Mouse (Mus musculus): ENCODE measurements around the gene Gabpa. TPM values are rescaled to one million over a fixed set of nuclear protein-coding genes. Genes with fewer than 3 reads are reported as not detected.

Gabpa gene
- polyA plus RNA-seq, 1 experiment from 2014 or later, result 35.5 TPM

DNA sequence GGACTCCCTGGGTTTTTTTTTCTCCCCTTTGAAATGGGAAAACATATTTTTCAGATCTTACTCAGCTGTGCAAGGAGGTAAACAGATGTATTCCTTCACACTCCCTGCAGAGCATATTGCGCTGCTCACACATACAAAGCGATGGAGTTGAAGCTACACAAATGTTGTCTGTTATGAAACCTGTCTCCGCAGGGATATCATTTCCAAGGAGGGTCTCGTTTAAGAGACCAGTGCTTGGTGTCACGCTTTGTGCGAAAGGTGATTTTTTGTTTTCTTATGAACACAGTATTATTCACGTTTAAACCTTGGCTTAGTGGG is 41.0 kb downstream of the Gabpa start:
- H3K36me3 ChIP-seq, result no peaks in the 10 kb centered on the region
- H3K27ac ChIP-seq (replicated peaks), result no peak overlapping the region
- no peak overlapping the region for H3K4me3 ChIP-seq
- DNase-seq (ENCODE audit: low spot score), result no peak
- H3K4me1 ChIP-seq, result no peaks in the 10 kb centered on the region
- 90% methylated on average over 7 of the region's 7 CpGs for WGBS
- H3K9me3 ChIP-seq (replicated peaks), result no peaks in the 10 kb centered on the region
- H3K27me3 ChIP-seq (ENCODE audit: low read depth, poor library complexity, severe bottlenecking), result no peaks in the 10 kb centered on the region

DNA sequence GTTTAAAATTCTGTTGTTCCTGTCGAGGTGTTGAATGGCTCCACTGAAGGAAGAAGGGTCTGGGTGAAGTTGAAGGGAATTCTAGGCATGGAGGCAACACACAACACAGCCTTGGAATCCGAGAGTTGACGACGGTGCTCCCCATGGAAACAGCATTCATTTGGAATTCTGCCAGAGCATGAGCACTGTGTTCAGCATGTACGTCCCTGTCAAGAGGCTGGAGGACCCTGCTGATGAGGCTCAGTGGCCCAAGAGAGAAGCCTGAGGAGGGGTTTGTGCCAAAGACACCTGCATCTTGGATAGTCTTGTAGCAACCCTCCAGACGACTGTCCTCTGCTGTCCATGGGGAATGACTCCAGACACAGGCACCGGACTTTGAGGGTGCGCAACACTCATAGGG is 41.4 kb downstream of the Gabpa start:
- Histone ChIP-seq H3K27ac (replicated peaks) (no peak overlapping the region), H3K9me3 (replicated peaks) (no peaks in the 10 kb centered on the region), H3K36me3 (no peaks in the 10 kb centered on the region), H3K27me3 (ENCODE audit: low read depth, poor library complexity, severe bottlenecking) (no peaks in the 10 kb centered on the region), H3K4me1 (no peaks in the 10 kb centered on the region), H3K4me3 (no peak overlapping the region)
- DNase-seq (ENCODE audit: low spot score), result no peak
- 79% methylated on average over 8 of the region's 8 CpGs for WGBS

DNA sequence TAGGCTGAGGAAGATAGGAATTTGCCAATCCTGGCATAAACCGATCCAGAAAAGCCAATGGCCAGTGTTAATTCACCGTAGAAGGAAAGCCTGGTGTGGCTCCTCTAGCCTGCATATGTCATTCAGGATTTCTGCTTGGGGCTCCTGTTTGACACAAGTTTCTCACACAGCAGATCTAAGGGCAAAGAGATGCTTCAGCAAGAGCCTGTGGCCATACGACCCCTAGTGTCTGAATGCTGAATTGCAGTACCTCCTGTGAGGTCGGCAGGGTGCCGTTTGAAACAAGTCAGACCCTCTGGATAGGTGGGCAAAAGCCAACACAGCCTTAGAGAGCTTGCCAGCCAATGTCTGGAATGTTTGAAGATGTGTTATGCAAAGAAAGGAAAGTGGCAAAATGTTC is 44.4 kb downstream of the Gabpa start:
- no peaks in the 10 kb centered on the region for H3K9me3 ChIP-seq (replicated peaks)
- no peak overlapping the region for H3K27ac ChIP-seq (replicated peaks)
- H3K27me3 ChIP-seq (ENCODE audit: low read depth, poor library complexity, severe bottlenecking), result no peaks in the 10 kb centered on the region
- H3K4me3 ChIP-seq, result no peak overlapping the region
- peak; percentile 71 for DNase-seq (ENCODE audit: low spot score)
- H3K36me3 ChIP-seq, result no peaks in the 10 kb centered on the region
- WGBS, result 24% methylated on average over 5 of the region's 5 CpGs
- no peaks in the 10 kb centered on the region for H3K4me1 ChIP-seq

DNA sequence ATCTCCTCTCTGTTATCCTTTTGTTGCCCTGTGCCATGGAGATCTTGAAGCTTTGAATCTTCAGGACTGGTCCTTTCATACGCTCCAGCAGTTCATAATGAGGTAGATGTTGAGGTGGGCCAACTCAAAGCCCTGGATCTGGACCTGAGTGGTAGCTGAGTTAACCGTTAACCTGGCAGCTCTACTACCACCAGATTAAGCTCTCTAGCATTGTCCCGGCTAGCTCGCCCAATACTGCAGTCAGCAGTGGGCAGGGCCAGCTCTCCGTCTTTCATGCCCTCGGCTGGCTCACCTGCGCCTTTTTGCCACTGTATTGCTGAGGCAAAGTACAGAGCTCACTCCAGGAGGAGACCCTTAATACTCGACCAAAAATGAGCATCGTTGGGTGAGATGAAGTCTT is 46.4 kb downstream of the Gabpa start:
- WGBS, result 93% methylated on average over 9 of the region's 9 CpGs

DNA sequence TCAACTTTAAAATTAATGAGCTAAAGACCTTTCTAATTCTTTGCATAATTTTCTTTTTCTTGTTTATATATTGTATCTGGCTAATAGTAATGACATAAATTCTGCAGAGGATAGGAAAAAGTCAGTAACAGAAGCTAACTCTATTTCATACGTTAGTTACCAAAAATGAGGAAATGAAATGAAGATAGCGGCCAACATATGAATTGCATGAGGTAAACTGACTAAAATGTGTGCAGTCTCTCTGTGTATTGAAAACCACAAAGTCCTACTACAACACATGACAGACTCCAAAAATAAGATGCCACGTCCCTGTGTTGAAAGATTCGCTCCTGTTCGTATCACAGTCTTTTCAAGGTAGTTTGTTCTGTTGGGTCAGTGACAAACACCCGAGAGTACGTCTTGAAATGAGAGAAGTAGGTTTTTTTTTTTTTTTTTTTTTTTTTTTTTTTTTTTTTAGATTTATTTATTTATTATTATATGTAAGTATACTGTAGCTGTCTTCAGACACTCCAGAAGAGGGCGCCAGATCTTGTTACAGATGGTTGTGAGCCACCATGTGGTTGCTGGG is 47.1 kb downstream of the Gabpa start:
- H3K9me3 ChIP-seq (replicated peaks), result no peaks in the 10 kb centered on the region
- 92% methylated on average over 8 of the region's 8 CpGs for WGBS
- DNase-seq (ENCODE audit: low spot score), result no peak
- H3K4me3 ChIP-seq, result no peak overlapping the region
- H3K27ac ChIP-seq (replicated peaks), result no peak overlapping the region
- no peaks in the 10 kb centered on the region for H3K36me3 ChIP-seq
- H3K4me1 ChIP-seq, result no peaks in the 10 kb centered on the region
- H3K27me3 ChIP-seq (ENCODE audit: low read depth, poor library complexity, severe bottlenecking), result no peaks in the 10 kb centered on the region

More for the DNA sequence above, 46.4 kb downstream of the Gabpa start:
- Histone ChIP-seq H3K4me3 (no peak overlapping the region), H3K27me3 (ENCODE audit: low read depth, poor library complexity, severe bottlenecking) (no peaks in the 10 kb centered on the region), H3K36me3 (no peaks in the 10 kb centered on the region), H3K27ac (replicated peaks) (no peak overlapping the region), H3K9me3 (replicated peaks) (no peaks in the 10 kb centered on the region), H3K4me1 (no peaks in the 10 kb centered on the region)
- DNase-seq (ENCODE audit: low spot score), result no peak

DNA sequence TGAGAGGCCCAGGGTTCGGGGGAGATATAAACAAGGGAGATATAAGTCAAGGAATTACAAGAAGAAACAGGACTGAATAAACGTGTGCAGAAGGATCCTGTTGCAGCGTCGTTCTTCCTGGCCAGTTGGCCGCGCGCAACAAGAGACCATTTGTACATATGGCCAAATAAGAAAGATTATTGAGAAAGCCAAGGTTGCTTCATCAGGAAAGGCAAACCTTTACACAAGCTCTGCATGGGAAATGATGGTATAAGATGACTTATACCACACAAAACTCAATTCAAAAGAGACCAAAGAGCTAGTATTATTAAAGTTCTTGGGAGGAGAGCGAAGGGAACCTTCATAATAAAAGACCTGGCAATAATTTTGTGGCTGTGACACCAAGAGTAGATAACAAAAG is 49.8 kb downstream of the Gabpa start:
- WGBS, result 85% methylated on average over 8 of the region's 8 CpGs
- DNase-seq (ENCODE audit: low spot score), result no peak

DNA sequence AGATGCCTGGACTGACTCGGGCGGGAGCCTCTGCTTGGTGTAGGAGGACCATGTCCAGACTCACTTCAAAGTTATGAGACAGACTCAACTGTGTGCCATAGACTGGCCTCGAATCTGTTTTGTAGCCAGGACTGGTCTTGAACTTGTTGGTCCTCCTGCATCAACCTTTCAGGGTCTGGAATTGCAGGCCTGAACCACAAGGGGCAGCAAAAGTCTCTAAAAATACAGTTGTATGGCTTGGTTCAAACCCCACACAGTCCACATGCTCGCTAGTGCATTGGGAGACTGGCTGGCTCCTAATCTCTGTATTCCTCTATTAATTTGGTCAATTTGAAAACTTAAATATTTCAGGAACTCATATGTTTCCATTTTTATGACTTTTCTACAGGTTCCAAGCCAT is 68.3 kb downstream of the Gabpa start:
- H3K36me3 ChIP-seq, result no peaks in the 10 kb centered on the region
- no peak for DNase-seq (ENCODE audit: low spot score)
- no peaks in the 10 kb centered on the region for H3K4me1 ChIP-seq
- H3K27ac ChIP-seq (replicated peaks), result no peak overlapping the region
- no peaks in the 10 kb centered on the region for H3K9me3 ChIP-seq (replicated peaks)
- no peaks in the 10 kb centered on the region for H3K27me3 ChIP-seq (ENCODE audit: low read depth, poor library complexity, severe bottlenecking)
- H3K4me3 ChIP-seq, result no peak overlapping the region
- WGBS, result 89% methylated on average over 4 of the region's 4 CpGs

More for the DNA sequence above, 49.8 kb downstream of the Gabpa start:
- Histone ChIP-seq H3K27ac (replicated peaks) (no peak overlapping the region), H3K4me3 (no peak overlapping the region), H3K4me1 (no peaks in the 10 kb centered on the region), H3K27me3 (ENCODE audit: low read depth, poor library complexity, severe bottlenecking) (no peaks in the 10 kb centered on the region), H3K36me3 (no peaks in the 10 kb centered on the region), H3K9me3 (replicated peaks) (no peaks in the 10 kb centered on the region)

DNA sequence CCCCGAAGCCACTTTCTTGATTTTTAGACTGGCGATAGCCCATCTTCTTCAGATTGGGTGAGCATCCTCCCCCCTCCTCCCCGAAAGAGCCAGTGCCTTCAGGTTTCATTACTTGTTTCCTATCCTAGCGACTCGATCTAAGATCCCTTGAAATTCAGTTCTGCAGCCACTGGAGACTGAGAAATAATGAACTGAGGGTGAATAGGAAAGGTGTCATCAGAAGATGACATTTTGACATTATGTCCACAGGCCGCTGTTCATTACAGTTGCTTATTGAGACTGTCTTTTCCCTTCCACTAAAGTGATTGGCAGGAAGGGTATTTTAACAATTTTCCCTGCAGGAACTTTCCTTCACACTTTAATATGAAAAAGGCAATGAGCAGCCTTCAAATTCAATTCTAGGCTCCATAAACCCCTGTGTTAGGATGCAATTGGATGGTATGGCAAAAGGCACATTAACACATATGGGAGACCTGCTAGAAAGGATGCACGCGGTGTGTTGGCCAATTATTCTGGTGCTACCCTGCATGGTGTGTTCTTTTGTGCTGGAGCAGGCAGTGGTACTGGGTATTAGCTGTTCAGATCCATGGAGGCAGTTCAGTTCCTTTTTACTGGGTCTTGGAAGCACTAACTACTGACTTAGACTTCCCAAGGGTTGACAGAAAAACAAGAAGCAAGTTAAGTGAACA is 76.9 kb downstream of the Gabpa start:
- WGBS, result 92% methylated on average over 8 of the region's 8 CpGs
- no peak overlapping the region for H3K27ac ChIP-seq (replicated peaks)

More for the DNA sequence above, 76.9 kb downstream of the Gabpa start:
- no peak for DNase-seq (ENCODE audit: low spot score)
- Histone ChIP-seq H3K36me3 (no peaks in the 10 kb centered on the region), H3K4me1 (peaks cover 2% of the 10 kb centered on the region), H3K27me3 (ENCODE audit: low read depth, poor library complexity, severe bottlenecking) (no peaks in the 10 kb centered on the region), H3K9me3 (replicated peaks) (no peaks in the 10 kb centered on the region), H3K4me3 (no peak overlapping the region)

Other genes starting within 250 kb of the Gabpa start
- gene Mrpl39, start 99.2 kb upstream of the Gabpa start, polyA plus RNA-seq (2016; fragmentation: Nextera tagmentation; extraction: Ambion mirVana), result 58.6 and 62.4 TPM in 2 replicates
- gene Jam2, start 60.8 kb upstream of the Gabpa start, polyA plus RNA-seq (2016; fragmentation: Nextera tagmentation; extraction: Ambion mirVana), result 53.0 and 67.8 TPM in 2 replicates
- 818 and 827 TPM in 2 replicates for gene Atp5j, start 700 bp downstream of the Gabpa start, polyA plus RNA-seq (2016; fragmentation: Nextera tagmentation; extraction: Ambion mirVana)